Mouse (Mus musculus) megakaryocyte, embryonic 14.5 days (primary cell): ENCODE measurements around the gene Mpped2.

Experiments
- FLI1 ChIP-seq: IDR thresholded peaks from 2 replicates; pipeline ENCODE4 v1.6.1; 2012; ENCODE audit warnings: low read length, inconsistent platforms, mixed read lengths
- GATA1 ChIP-seq: IDR thresholded peaks from 3 replicates; pipeline ENCODE4 v1.6.1; 2012; ENCODE audit warnings: mixed read lengths, low read length, inconsistent platforms, borderline replicate concordance

DNA sequence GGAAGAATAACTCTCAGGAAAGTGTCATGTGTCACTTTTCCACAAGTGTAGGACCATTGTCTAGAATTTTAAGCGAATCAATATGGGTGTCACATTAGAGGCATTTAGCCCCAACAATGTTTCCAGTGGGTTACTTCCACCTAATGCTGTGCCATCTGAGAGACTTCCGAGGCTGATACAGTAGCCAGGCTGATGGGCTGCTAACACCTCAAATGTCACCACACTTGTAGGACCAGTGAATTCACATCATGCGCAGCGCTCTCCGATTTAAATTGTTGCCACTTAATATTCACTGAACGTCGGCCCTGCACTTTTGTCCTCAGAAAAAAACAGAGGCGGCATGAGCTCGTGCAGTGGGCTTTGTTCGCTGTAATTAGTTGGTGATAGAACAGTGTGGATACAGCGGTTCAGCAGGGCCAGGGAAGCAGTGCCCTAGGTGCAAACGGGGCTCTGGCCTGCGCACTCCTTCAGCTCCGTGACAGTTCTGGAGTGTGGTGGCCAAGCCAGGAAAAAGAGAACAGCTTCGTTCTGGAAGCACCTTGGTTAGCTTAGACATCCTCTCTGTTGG is 42.8 kb downstream of the Mpped2 start:
- no peak for TF ChIP-seq GATA1
- no peak for TF ChIP-seq FLI1
